Mouse (Mus musculus): ENCODE results near the gene Tmtc2. TPM values are rescaled to one million over a fixed set of nuclear protein-coding genes. Genes with fewer than 3 reads are reported as not detected.

Tmtc2 gene
- polyA plus RNA-seq, 1 experiment from 2014 or later, result 7.0 TPM

GRCm38 (mm10) chr10:105519154-105519806 lies 55.0 kb downstream of the Tmtc2 start:
- H3K27me3 ChIP-seq (replicated peaks), result no peaks in the 10 kb centered on the region
- no peak overlapping the region for H3K4me3 ChIP-seq
- 83% methylated on average over 6 of the region's 6 CpGs for WGBS
- ATAC-seq (ENCODE audit: insufficient number of reproducible peaks, low FRiP score), result no peak
- H3K4me2 ChIP-seq, result no peak overlapping the region
- H3K9ac ChIP-seq, result no peak overlapping the region
- H3K36me3 ChIP-seq, result no peaks in the 10 kb centered on the region
- no peak overlapping the region for H3K27ac ChIP-seq (ENCODE audit: poor library complexity, severe bottlenecking)
- H3K9me3 ChIP-seq (replicated peaks), result no peaks in the 10 kb centered on the region
- peaks cover 34% of the 10 kb centered on the region for H3K4me1 ChIP-seq (replicated peaks)

GRCm38 (mm10) chr10:105518144-105518543 lies 56.1 kb downstream of the Tmtc2 start:
- Histone ChIP-seq H3K9ac (no peak overlapping the region), H3K27ac (ENCODE audit: poor library complexity, severe bottlenecking) (no peak overlapping the region), H3K4me1 (replicated peaks) (peaks cover 28% of the 10 kb centered on the region), H3K27me3 (replicated peaks) (no peaks in the 10 kb centered on the region), H3K4me3 (no peak overlapping the region), H3K36me3 (no peaks in the 10 kb centered on the region), H3K9me3 (replicated peaks) (no peaks in the 10 kb centered on the region), H3K4me2 (no peak overlapping the region)
- whole genome bisulfite sequencing, result 80% methylated on average over 9 of the region's 9 CpGs
- no peak for ATAC-seq (ENCODE audit: insufficient number of reproducible peaks, low FRiP score)

GRCm38 (mm10) chr10:105513777-105514322 lies 60.4 kb downstream of the Tmtc2 start:
- Histone ChIP-seq H3K27me3 (replicated peaks) (no peaks in the 10 kb centered on the region), H3K36me3 (no peaks in the 10 kb centered on the region), H3K9me3 (replicated peaks) (no peaks in the 10 kb centered on the region), H3K9ac (no peak overlapping the region), H3K27ac (ENCODE audit: poor library complexity, severe bottlenecking) (no peak overlapping the region), H3K4me2 (no peak overlapping the region), H3K4me3 (no peak overlapping the region), H3K4me1 (replicated peaks) (peaks cover 26% of the 10 kb centered on the region)
- ATAC-seq (ENCODE audit: insufficient number of reproducible peaks, low FRiP score), result no peak
- WGBS, result 76% methylated on average over 7 of the region's 7 CpGs

GRCm38 (mm10) chr10:105509896-105510272 lies 64.4 kb downstream of the Tmtc2 start:
- H3K36me3 ChIP-seq, result 0 out of 2 replicates have a peak, but pooled peaks cover 4% of the 10 kb centered on the region
- peaks cover 20% of the 10 kb centered on the region for H3K4me1 ChIP-seq (replicated peaks)
- H3K27me3 ChIP-seq (replicated peaks), result no peaks in the 10 kb centered on the region
- ATAC-seq (ENCODE audit: insufficient number of reproducible peaks, low FRiP score), result peak; percentile 58; the same call in 1 of the 2 replicates
- peak overlapping the region; percentile 62 for H3K4me2 ChIP-seq
- H3K4me3 ChIP-seq, result peak overlapping the region; percentile 34
- H3K9me3 ChIP-seq (replicated peaks), result no peaks in the 10 kb centered on the region
- WGBS, result 48% methylated on average over 4 of the region's 5 CpGs
- H3K9ac ChIP-seq, result 0 out of 2 replicates have a peak overlapping the region, but pooled peaks have one; percentile 12
- H3K27ac ChIP-seq (ENCODE audit: poor library complexity, severe bottlenecking), result 0 out of 2 replicates have a peak overlapping the region, but pooled peaks have one; percentile 6

- H3K9me3 ChIP-seq (replicated peaks), result no peaks in the 10 kb centered on the region
- H3K4me3 ChIP-seq, result peak overlapping the region; percentile 34
- H3K4me1 ChIP-seq (replicated peaks), result peaks cover 20% of the 10 kb centered on the region
- no peaks in the 10 kb centered on the region for H3K27me3 ChIP-seq (replicated peaks)
- H3K27ac ChIP-seq (ENCODE audit: poor library complexity, severe bottlenecking), result no peak overlapping the region
- H3K9ac ChIP-seq, result 0 out of 2 replicates have a peak overlapping the region, but pooled peaks have one; percentile 12
- H3K36me3 ChIP-seq, result 0 out of 2 replicates have a peak, but pooled peaks cover 4% of the 10 kb centered on the region
- WGBS, result 40% methylated on average over 11 of the region's 12 CpGs
- H3K4me2 ChIP-seq, result peak overlapping the region; percentile 62
- ATAC-seq (ENCODE audit: insufficient number of reproducible peaks, low FRiP score), result no peak
These were observed 64.9 kb downstream of the Tmtc2 start for GRCm38 (mm10) chr10:105509146-105509895.

GRCm38 (mm10) chr10:105507982-105508786 lies 66.1 kb downstream of the Tmtc2 start:
- 77% methylated on average over 3 of the region's 3 CpGs for WGBS
- H3K4me2 ChIP-seq, result no peak overlapping the region
- no peaks in the 10 kb centered on the region for H3K27me3 ChIP-seq (replicated peaks)
- H3K4me3 ChIP-seq, result no peak overlapping the region
- no peak overlapping the region for H3K27ac ChIP-seq (ENCODE audit: poor library complexity, severe bottlenecking)
- no peaks in the 10 kb centered on the region for H3K9me3 ChIP-seq (replicated peaks)
- peak; percentile 70; the same call in 1 of the 2 replicates for ATAC-seq (ENCODE audit: insufficient number of reproducible peaks, low FRiP score)
- 0 out of 2 replicates have a peak, but pooled peaks cover 4% of the 10 kb centered on the region for H3K36me3 ChIP-seq
- H3K4me1 ChIP-seq (replicated peaks), result peaks cover 15% of the 10 kb centered on the region
- H3K9ac ChIP-seq, result no peak overlapping the region

- Histone ChIP-seq H3K4me1 (replicated peaks) (peaks cover 15% of the 10 kb centered on the region), H3K9ac (no peak overlapping the region), H3K4me3 (no peak overlapping the region), H3K4me2 (no peak overlapping the region), H3K9me3 (replicated peaks) (no peaks in the 10 kb centered on the region), H3K27ac (ENCODE audit: poor library complexity, severe bottlenecking) (no peak overlapping the region), H3K27me3 (replicated peaks) (no peaks in the 10 kb centered on the region), H3K36me3 (0 out of 2 replicates have a peak, but pooled peaks cover 4% of the 10 kb centered on the region)
- ATAC-seq (ENCODE audit: insufficient number of reproducible peaks, low FRiP score), result no peak
- WGBS, result 81% methylated on average over 4 of the region's 4 CpGs
These were observed 68.2 kb downstream of the Tmtc2 start for GRCm38 (mm10) chr10:105506046-105506445.

GRCm38 (mm10) chr10:105504472-105504871 lies 69.8 kb downstream of the Tmtc2 start:
- H3K9me3 ChIP-seq (replicated peaks), result no peaks in the 10 kb centered on the region
- no peak overlapping the region for H3K4me3 ChIP-seq
- WGBS, result 49% methylated on average over 2 of the region's 2 CpGs
- peaks cover 18% of the 10 kb centered on the region for H3K4me1 ChIP-seq (replicated peaks)
- H3K36me3 ChIP-seq, result 0 out of 2 replicates have a peak, but pooled peaks cover 4% of the 10 kb centered on the region
- H3K27ac ChIP-seq (ENCODE audit: poor library complexity, severe bottlenecking), result no peak overlapping the region
- H3K9ac ChIP-seq, result no peak overlapping the region
- H3K27me3 ChIP-seq (replicated peaks), result no peaks in the 10 kb centered on the region
- no peak overlapping the region for H3K4me2 ChIP-seq
- ATAC-seq (ENCODE audit: insufficient number of reproducible peaks, low FRiP score), result no peak

GRCm38 (mm10) chr10:105501736-105502135 lies 72.5 kb downstream of the Tmtc2 start:
- Histone ChIP-seq H3K4me1 (replicated peaks) (peaks cover 16% of the 10 kb centered on the region), H3K9ac (no peak overlapping the region), H3K9me3 (replicated peaks) (no peaks in the 10 kb centered on the region), H3K36me3 (0 out of 2 replicates have a peak, but pooled peaks cover 4% of the 10 kb centered on the region), H3K4me3 (no peak overlapping the region), H3K4me2 (no peak overlapping the region), H3K27ac (ENCODE audit: poor library complexity, severe bottlenecking) (no peak overlapping the region), H3K27me3 (replicated peaks) (no peaks in the 10 kb centered on the region)
- ATAC-seq (ENCODE audit: insufficient number of reproducible peaks, low FRiP score), result no peak
- WGBS, result 86% methylated on average over 7 of the region's 7 CpGs

- Histone ChIP-seq H3K4me3 (no peak overlapping the region), H3K9ac (no peak overlapping the region), H3K27ac (ENCODE audit: poor library complexity, severe bottlenecking) (no peak overlapping the region), H3K4me1 (replicated peaks) (peaks cover 19% of the 10 kb centered on the region), H3K4me2 (no peak overlapping the region), H3K9me3 (replicated peaks) (no peaks in the 10 kb centered on the region), H3K36me3 (no peaks in the 10 kb centered on the region), H3K27me3 (replicated peaks) (no peaks in the 10 kb centered on the region)
- 31% methylated on average over 4 of the region's 4 CpGs for WGBS
- peak; percentile 86 for ATAC-seq (ENCODE audit: insufficient number of reproducible peaks, low FRiP score)
These were observed 73.8 kb downstream of the Tmtc2 start for GRCm38 (mm10) chr10:105500482-105500881.

All from heart, embryonic 12.5 days (tissue).